Mouse (Mus musculus): ENCODE measurements at regions not wholly inside any gene's neighbourhood (a gene's known extent, or its start where the extent isn't known, plus 50 kb on each side); places are given as distances from the start of the nearest gene placed in this dataset.

DNA sequence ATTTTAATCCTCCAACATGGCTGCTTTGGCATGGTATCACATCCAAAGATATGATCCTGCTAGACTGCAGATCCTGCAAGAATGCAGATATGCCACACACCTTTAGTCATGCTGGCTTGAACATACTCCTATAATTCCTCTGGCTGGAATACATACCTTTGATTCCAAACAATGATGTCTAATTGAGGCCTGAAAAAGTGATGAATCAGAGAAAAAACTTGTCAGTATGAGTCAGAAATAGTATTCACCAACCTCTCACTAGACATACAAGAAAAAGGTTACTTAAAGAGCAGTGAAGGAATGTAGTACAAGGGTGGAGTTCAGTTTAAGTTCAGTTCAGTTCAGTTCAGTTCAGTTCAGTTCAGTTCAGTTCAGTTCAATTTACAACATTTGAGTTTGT lies 214.5 kb upstream of the Sema3a start:
- no peaks in the 10 kb centered on the region for H3K36me3 ChIP-seq (ENCODE audit: control insufficient read depth, insufficient read depth)
- H3K4me3 ChIP-seq (ENCODE audit: insufficient read depth, poor library complexity, severe bottlenecking): no peak overlapping the region
- H3K27me3 ChIP-seq (ENCODE audit: control insufficient read depth, insufficient read depth, insufficient read length): no peaks in the 10 kb centered on the region
- no peak overlapping the region for H3ac ChIP-seq (ENCODE audit: control insufficient read depth, insufficient read length, low read depth)
- no peaks in the 10 kb centered on the region for H3K79me3 ChIP-seq (ENCODE audit: low read depth)
- no peaks in the 10 kb centered on the region for H3K79me2 ChIP-seq (ENCODE audit: control insufficient read depth, insufficient read depth)
- TF ChIP-seq CEBPB (IDR thresholded peaks at IDR 0.05; ENCODE audit: low read depth) (no peak), MYOD1 (IDR thresholded peaks at IDR 0.05; ENCODE audit: control insufficient read depth, insufficient read length, low read depth) (no peak), MAX (IDR thresholded peaks at IDR 0.05) (no peak), CTCF (IDR thresholded peaks at IDR 0.05; ENCODE audit: control insufficient read depth, insufficient read depth, insufficient read length) (no peak), FOSL1 (IDR thresholded peaks at IDR 0.05; ENCODE audit: insufficient read depth, low read length, poor library complexity, severe bottlenecking) (no peak), USF1 (IDR thresholded peaks at IDR 0.05; ENCODE audit: low read depth) (no peak), MYOG (IDR thresholded peaks at IDR 0.05; ENCODE audit: control insufficient read depth, extremely low read depth, insufficient read length) (no peak)

DNA sequence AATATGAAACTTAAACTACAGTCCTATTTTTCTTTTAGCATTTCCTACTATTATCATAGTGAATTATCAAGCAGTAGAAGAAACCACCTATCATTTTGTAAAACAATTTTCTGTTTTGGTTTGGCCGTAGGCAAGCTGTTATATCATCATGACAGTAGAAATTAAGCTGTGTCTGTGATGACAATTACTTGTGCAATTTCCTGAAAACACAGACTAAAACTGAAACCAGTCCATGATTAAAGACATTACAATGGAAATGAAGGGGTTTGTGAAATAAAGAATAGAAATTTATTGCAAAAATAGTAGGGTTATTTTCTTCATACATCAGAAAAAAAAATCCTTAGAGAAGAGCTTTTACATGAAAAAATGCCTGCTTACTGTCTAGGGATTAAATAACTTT lies 210.8 kb upstream of the Sema3a start:
- Histone ChIP-seq H3K36me3 (ENCODE audit: control insufficient read depth, insufficient read depth) (no peaks in the 10 kb centered on the region), H3K27me3 (ENCODE audit: control insufficient read depth, insufficient read depth, insufficient read length) (no peaks in the 10 kb centered on the region), H3K79me2 (ENCODE audit: control insufficient read depth, insufficient read depth) (no peaks in the 10 kb centered on the region), H3ac (ENCODE audit: control insufficient read depth, insufficient read length, low read depth) (no peak overlapping the region), H3K79me3 (ENCODE audit: low read depth) (no peaks in the 10 kb centered on the region), H3K4me3 (ENCODE audit: insufficient read depth, poor library complexity, severe bottlenecking) (no peak overlapping the region)
- TF ChIP-seq CTCF (IDR thresholded peaks at IDR 0.05; ENCODE audit: control insufficient read depth, insufficient read depth, insufficient read length): no peak
- no peak for TF ChIP-seq USF1 (IDR thresholded peaks at IDR 0.05; ENCODE audit: low read depth)

DNA sequence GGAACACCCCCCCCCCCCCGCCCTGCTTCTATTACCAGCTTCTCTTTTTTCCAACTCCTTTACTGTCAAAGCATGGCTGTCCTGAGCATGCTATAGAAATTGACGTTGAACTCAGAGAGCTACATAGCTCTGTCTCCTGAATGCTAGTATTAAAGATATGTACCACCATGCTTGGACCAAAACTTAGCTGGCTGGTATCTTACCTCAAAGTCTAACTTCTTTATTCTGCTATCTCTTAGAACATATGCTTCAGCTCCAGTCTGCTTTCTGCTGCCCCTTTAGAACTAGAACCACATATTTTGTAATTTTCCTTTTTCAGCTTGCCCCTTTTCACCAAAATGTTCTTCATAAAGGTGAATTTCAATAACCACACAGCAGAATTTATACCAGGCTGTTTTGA lies 205.9 kb upstream of the Sema3a start:
- no peak for TF ChIP-seq FOSL1 (IDR thresholded peaks at IDR 0.05; ENCODE audit: insufficient read depth, low read length, poor library complexity, severe bottlenecking)
- no peak for TF ChIP-seq MYOG (IDR thresholded peaks at IDR 0.05; ENCODE audit: control insufficient read depth, extremely low read depth, insufficient read length)
- TF ChIP-seq MAX (IDR thresholded peaks at IDR 0.05): no peak
- no peak for TF ChIP-seq MYOD1 (IDR thresholded peaks at IDR 0.05; ENCODE audit: control insufficient read depth, insufficient read length, low read depth)
- no peak for TF ChIP-seq CEBPB (IDR thresholded peaks at IDR 0.05; ENCODE audit: low read depth)
- TF ChIP-seq USF1 (IDR thresholded peaks at IDR 0.05; ENCODE audit: low read depth): no peak
- no peak for TF ChIP-seq CTCF (IDR thresholded peaks at IDR 0.05; ENCODE audit: control insufficient read depth, insufficient read depth, insufficient read length)
- no peak overlapping the region for H3ac ChIP-seq (ENCODE audit: control insufficient read depth, insufficient read length, low read depth)
- no peaks in the 10 kb centered on the region for H3K79me2 ChIP-seq (ENCODE audit: control insufficient read depth, insufficient read depth)
- H3K4me3 ChIP-seq (ENCODE audit: insufficient read depth, poor library complexity, severe bottlenecking): no peak overlapping the region
- no peaks in the 10 kb centered on the region for H3K27me3 ChIP-seq (ENCODE audit: control insufficient read depth, insufficient read depth, insufficient read length)
- H3K79me3 ChIP-seq (ENCODE audit: low read depth): no peaks in the 10 kb centered on the region
- H3K36me3 ChIP-seq (ENCODE audit: control insufficient read depth, insufficient read depth): no peaks in the 10 kb centered on the region

DNA sequence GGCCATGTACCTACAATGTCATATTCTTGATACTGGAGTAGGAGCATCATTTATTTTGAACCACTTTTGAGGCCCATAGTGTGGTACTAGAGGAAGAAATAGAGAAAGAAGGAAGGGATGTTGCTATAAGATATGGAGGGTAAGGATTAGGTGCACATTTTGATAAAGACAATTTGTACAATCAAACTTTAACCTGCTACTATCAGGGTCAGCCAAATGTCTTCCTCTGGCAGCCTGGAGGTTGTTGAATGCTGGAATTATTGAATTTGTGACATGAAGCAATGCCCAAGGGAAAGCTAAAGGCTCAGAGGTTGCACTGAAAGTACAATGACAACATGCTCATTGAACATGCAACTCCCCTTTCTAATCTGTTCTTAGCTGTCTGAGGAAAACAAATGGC lies 202.3 kb upstream of the Sema3a start:
- H3K79me3 ChIP-seq (ENCODE audit: low read depth): no peaks in the 10 kb centered on the region
- no peak for TF ChIP-seq FOSL1 (IDR thresholded peaks at IDR 0.05; ENCODE audit: insufficient read depth, low read length, poor library complexity, severe bottlenecking)
- TF ChIP-seq MYOG (IDR thresholded peaks at IDR 0.05; ENCODE audit: control insufficient read depth, extremely low read depth, insufficient read length): no peak
- TF ChIP-seq USF1 (IDR thresholded peaks at IDR 0.05; ENCODE audit: low read depth): no peak
- no peaks in the 10 kb centered on the region for H3K79me2 ChIP-seq (ENCODE audit: control insufficient read depth, insufficient read depth)
- H3K27me3 ChIP-seq (ENCODE audit: control insufficient read depth, insufficient read depth, insufficient read length): no peaks in the 10 kb centered on the region
- H3ac ChIP-seq (ENCODE audit: control insufficient read depth, insufficient read length, low read depth): no peak overlapping the region
- H3K36me3 ChIP-seq (ENCODE audit: control insufficient read depth, insufficient read depth): no peaks in the 10 kb centered on the region
- no peak overlapping the region for H3K4me3 ChIP-seq (ENCODE audit: insufficient read depth, poor library complexity, severe bottlenecking)

DNA sequence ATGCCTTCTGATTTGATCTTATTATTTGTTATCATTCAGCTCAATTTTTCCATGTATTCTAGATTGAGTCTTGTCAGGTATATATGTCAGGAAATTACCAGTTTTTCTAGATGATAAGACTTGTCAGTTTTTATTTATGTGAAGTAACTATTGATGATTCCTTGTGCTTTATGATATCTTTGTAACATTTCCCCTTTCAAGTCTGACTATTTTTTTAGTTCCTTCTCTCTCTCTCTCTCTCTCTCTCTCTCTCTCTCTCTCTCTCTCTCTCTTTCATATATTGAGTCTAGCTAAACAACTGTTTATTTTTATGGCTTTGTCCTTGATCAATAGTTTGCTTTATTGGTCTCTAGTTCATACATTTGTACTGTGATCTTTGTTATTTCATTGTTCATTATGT lies 199.7 kb upstream of the Sema3a start:
- no peaks in the 10 kb centered on the region for H3K27me3 ChIP-seq (ENCODE audit: control insufficient read depth, insufficient read depth, insufficient read length)
- TF ChIP-seq CEBPB (IDR thresholded peaks at IDR 0.05; ENCODE audit: low read depth) (no peak), CTCF (IDR thresholded peaks at IDR 0.05; ENCODE audit: control insufficient read depth, insufficient read depth, insufficient read length) (no peak), MAX (IDR thresholded peaks at IDR 0.05) (no peak), USF1 (IDR thresholded peaks at IDR 0.05; ENCODE audit: low read depth) (no peak), MYOD1 (IDR thresholded peaks at IDR 0.05; ENCODE audit: control insufficient read depth, insufficient read length, low read depth) (no peak)
- H3K79me3 ChIP-seq (ENCODE audit: low read depth): no peaks in the 10 kb centered on the region
- H3K4me3 ChIP-seq (ENCODE audit: insufficient read depth, poor library complexity, severe bottlenecking): no peak overlapping the region
- no peaks in the 10 kb centered on the region for H3K36me3 ChIP-seq (ENCODE audit: control insufficient read depth, insufficient read depth)
- no peaks in the 10 kb centered on the region for H3K79me2 ChIP-seq (ENCODE audit: control insufficient read depth, insufficient read depth)
- no peak overlapping the region for H3ac ChIP-seq (ENCODE audit: control insufficient read depth, insufficient read length, low read depth)

DNA sequence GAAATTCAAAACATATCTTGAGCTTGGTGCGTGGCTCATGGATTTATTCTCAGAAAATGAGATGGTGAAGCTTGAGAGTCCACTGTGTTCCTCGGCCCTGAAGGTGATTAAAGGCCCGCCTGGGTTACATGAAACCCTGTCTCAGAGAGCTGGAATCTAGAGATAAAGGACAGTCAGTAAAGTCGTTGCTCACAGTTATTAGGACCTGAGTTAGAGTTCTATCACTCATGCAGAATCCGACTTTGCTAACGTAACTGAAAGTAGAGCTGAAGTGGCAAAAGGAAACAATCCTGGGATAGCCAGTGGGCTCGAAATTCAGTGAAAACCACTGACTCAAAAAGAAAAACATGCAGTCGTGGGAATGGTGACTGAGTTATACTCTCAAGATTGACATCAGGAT lies 198.9 kb upstream of the Sema3a start:
- no peak for TF ChIP-seq CEBPB (IDR thresholded peaks at IDR 0.05; ENCODE audit: low read depth)
- TF ChIP-seq USF1 (IDR thresholded peaks at IDR 0.05; ENCODE audit: low read depth): no peak
- TF ChIP-seq MYOG (IDR thresholded peaks at IDR 0.05; ENCODE audit: control insufficient read depth, extremely low read depth, insufficient read length): no peak
- no peak for TF ChIP-seq MAX (IDR thresholded peaks at IDR 0.05)
- no peak for TF ChIP-seq MYOD1 (IDR thresholded peaks at IDR 0.05; ENCODE audit: control insufficient read depth, insufficient read length, low read depth)
- no peak for TF ChIP-seq CTCF (IDR thresholded peaks at IDR 0.05; ENCODE audit: control insufficient read depth, insufficient read depth, insufficient read length)
- no peak for TF ChIP-seq FOSL1 (IDR thresholded peaks at IDR 0.05; ENCODE audit: insufficient read depth, low read length, poor library complexity, severe bottlenecking)
- H3K79me3 ChIP-seq (ENCODE audit: low read depth): no peaks in the 10 kb centered on the region
- H3K79me2 ChIP-seq (ENCODE audit: control insufficient read depth, insufficient read depth): no peaks in the 10 kb centered on the region
- no peak overlapping the region for H3ac ChIP-seq (ENCODE audit: control insufficient read depth, insufficient read length, low read depth)
- H3K36me3 ChIP-seq (ENCODE audit: control insufficient read depth, insufficient read depth): no peaks in the 10 kb centered on the region
- no peaks in the 10 kb centered on the region for H3K27me3 ChIP-seq (ENCODE audit: control insufficient read depth, insufficient read depth, insufficient read length)
- H3K4me3 ChIP-seq (ENCODE audit: insufficient read depth, poor library complexity, severe bottlenecking): no peak overlapping the region

Data from C2C12 (cell line).